Mouse (Mus musculus) adrenal gland, postnatal 25 days (tissue): ENCODE measurements around the gene Fut4. TPM values are rescaled to one million over a fixed set of nuclear protein-coding genes. Genes with fewer than 3 reads are reported as not detected.
"Not testable (repeated sequence)": the region's sequence is repeated elsewhere in the genome, so short reads cannot be mapped to it uniquely, and the experiment has no call there.

ENCODE experiments used
- DNase-seq: peaks from one replicate; pipeline ENCODE4 v3.0.0; 2021; ENCODE audit warnings: mixed read lengths
- total RNA-seq: library from RNA; stranded (reverse); gene quantifications from 2 replicates; pipeline ENCODE4 v1.2.3, GENCODE M21; 2021

Gene Fut4
- total RNA-seq, 1 experiment from 2014 or later = 1.3 TPM

DNA sequence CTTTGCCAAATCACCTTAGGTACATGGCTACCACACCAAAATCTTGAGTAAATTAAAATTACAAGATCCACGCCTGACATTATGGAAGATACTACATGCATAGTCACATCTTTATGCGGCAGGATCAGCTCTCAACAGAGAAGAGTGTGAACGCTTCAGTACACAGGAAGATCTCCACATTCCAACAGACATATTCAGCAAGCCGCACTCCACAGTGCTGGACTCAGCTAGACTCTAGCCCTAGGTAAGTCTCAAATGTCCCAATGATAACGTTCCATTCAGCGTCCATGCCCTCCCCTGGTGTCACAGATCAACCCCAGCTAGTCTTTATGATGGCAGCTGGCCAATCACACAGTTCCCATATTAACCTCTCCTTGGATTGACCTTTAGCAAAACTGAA lies 26.2 kb downstream of the Fut4 start:
- no peak for DNase-seq

DNA sequence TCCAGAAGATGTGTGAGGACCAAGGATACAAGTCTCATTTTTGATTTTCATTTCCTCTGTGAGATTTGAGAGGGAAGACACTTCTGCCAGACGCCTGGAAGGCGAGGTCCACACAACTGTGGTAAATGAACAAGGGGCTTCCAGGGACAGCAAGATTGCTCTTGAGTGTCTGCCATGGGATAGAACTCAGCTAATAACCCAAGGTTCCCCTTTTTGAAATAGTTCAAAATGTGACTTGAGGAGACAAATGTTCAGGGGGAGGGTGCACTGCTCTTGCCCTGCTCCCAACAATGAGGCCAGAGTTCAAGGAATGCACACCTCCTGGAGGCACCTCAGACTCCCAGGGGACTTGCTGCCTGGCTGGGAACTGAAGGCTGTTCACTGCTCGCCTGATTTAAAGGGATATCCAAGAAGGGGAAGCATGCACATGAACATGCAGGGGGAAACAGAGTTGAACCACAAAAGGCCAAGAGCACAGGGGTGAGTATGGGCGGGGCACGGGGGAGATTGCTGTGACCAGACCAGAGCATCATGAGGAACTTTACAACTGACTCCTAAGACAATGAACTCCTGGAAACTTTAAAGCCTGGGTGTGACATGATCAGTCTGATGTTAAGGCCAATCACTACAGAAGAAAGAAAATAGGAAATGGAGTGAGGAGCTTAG lies 27.3 kb downstream of the Fut4 start:
- DNase-seq = peak; percentile 11

- no peak for DNase-seq
These were observed 30.6 kb downstream of the Fut4 start for GRCm38 (mm10) chr9:14721610-14722009.

DNA sequence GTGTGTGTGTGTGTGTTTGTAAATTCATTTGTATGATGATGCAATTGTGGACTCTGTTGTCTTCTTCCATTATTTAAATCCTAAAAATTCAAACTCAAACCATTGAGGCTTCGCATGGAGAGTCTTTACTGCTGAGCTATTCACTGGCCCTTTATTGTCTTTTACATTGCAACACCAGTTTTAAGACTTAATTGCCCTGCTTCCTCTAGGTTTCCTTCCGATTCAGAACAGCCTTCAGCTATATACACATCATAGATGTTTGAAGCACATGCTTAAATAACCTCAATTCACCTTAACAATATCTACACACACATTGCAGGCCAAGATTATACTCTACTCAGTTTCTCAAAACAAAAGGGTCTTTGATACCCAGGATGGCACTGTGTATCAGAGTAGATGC lies 31.8 kb downstream of the Fut4 start:
- DNase-seq = no peak

- no peak for DNase-seq
These were observed 33.9 kb downstream of the Fut4 start for GRCm38 (mm10) chr9:14718332-14718691.

DNA sequence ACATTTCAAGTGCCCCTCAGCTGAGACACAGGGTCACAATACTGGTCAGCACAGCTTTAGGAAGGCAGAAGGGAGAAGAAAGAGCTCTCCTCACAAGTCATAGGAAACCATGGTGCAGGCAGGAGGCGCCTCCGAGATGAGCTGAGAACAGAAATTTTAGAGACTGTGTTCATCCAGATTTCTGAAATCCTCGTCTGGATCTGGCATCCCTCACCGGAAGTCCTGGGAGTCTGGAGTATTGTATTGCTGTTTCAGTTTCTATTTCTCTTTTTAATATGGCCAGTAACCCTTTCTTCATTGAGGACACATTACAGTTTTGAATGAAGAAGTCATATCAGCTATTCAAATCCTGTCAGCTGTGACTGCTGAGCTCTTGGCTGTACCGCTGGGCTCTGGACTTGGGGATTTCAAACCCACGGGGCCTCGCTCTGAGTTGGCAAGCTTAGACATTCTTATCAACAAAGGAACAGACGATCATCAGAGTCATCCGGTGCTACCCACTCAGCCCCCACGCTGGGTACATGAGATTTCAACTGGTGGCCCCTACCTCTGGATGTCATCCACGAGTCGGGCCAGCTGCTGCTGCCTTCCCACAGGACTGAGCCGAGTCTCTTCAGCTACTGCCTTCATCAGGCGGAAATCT lies 34.4 kb downstream of the Fut4 start:
- no peak for DNase-seq

- no peak for DNase-seq
These were observed 36.9 kb downstream of the Fut4 start for GRCm38 (mm10) chr9:14715258-14715657.

DNA sequence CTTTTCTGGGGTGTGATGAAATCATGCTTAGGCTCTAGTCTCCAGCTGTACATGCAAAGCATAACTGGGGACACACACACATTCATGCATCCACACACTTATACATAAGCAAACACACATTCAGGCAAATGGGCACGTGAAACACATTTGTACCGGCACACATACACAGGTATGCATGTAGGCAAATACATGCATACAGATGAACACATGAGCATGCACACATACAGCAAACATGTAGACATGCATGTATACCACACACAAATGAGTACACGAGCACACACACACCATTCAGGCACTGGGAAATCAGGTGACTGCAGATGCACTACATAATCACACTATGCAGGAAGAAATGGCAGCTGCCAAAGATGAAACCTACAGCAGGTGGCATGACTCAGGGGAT lies 41.3 kb downstream of the Fut4 start:
- DNase-seq = no peak

- DNase-seq = no peak
These were observed 46.7 kb downstream of the Fut4 start for GRCm38 (mm10) chr9:14705321-14706162.

DNA sequence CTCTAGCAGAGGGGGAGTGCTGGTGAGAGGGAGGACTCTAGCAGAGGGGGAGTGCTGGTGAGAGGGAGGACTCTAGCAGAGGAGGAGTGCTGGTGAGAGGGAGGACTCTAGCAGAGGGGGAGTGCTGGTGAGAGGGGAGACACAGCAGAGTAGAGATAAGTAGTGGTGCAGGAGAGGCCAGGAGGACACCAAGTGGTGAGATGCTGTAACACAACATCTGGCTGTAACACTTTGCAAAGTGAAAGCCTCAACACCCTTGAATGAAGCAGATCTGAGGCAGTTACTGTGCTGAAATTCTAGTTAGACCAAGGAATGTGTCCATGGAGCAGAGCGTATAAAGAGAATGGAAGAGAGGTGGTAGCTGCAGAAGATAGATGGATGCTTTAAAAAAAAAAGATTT lies 51.4 kb downstream of the Fut4 start:
- not testable (repeated sequence) for DNase-seq

GRCm38 (mm10) chr9:14699288-14699640 lies 52.9 kb downstream of the Fut4 start:
- no peak for DNase-seq

GRCm38 (mm10) chr9:14698582-14699287 lies 53.5 kb downstream of the Fut4 start:
- DNase-seq = peak; percentile 84

Other genes starting within 250 kb of the Fut4 start
- gene Amotl1, start 107.3 kb downstream of the Fut4 start, total RNA-seq = 28.5 and 36.1 TPM in 2 replicates
- 0.12 TPM in 1 of 2 replicates, not detected in the other for gene Piwil4, start 11.7 kb downstream of the Fut4 start, total RNA-seq
- not detected in 2 replicates for gene 1700012B09Rik, start 18.6 kb upstream of the Fut4 start, total RNA-seq
- gene Mre11a, start 32.3 kb upstream of the Fut4 start, total RNA-seq = 20.4 and 22.0 TPM in 2 replicates
- gene Ankrd49, start 32.5 kb upstream of the Fut4 start, total RNA-seq = 14.8 and 18.0 TPM in 2 replicates
- not detected in 2 replicates for gene Gpr83, start 107.8 kb upstream of the Fut4 start, total RNA-seq
- gene Izumo1r, start 151.6 kb upstream of the Fut4 start, total RNA-seq = not detected in 2 replicates